Mouse (Mus musculus) midbrain, embryonic 12.5 days (tissue): ENCODE results near the gene Olfr1192-ps1. TPM values are rescaled to one million over a fixed set of nuclear protein-coding genes. Genes with fewer than 3 reads are reported as not detected.
"Not testable (repeated sequence)": the region's sequence is repeated elsewhere in the genome, so short reads cannot be mapped to it uniquely, and the experiment has no call there.

Experiments
- ATAC-seq: fragments of 200-750 bp; cut with Nextera tagmentation; 2 replicates; pipeline ENCODE4 v1.8.0; 2017; ENCODE audit warnings: low read depth, moderate TSS enrichment, moderate library complexity; ENCODE audit not compliant: low FRiP score
- H3K27ac ChIP-seq: fragments of 300-500 bp; sonication (generic); replicated peaks from 2 replicates; pipeline ENCODE4 v1.5.1; 2016; ENCODE audit warnings: mild to moderate bottlenecking
- H3K27me3 ChIP-seq: fragments of 300-500 bp; sonication (generic); 2 replicates; pipeline ENCODE4 v1.6.1; 2016; ENCODE audit warnings: mild to moderate bottlenecking
- H3K36me3 ChIP-seq: fragments of 300-500 bp; sonication (generic); 2 replicates; pipeline ENCODE4 v1.6.1; 2016
- H3K4me1 ChIP-seq: fragments of 300-500 bp; sonication (generic); 2 replicates; pipeline ENCODE4 v1.6.1; 2016
- H3K4me2 ChIP-seq: fragments of 300-500 bp; sonication (generic); replicated peaks from 2 replicates; pipeline ENCODE4 v1.6.1; 2016; ENCODE audit warnings: mild to moderate bottlenecking, moderate library complexity
- H3K4me3 ChIP-seq: fragments of 300-500 bp; sonication (generic); 2 replicates; pipeline ENCODE4 v1.5.1; 2016; ENCODE audit warnings: mild to moderate bottlenecking
- H3K9ac ChIP-seq: fragments of 300-500 bp; sonication (generic); replicated peaks from 2 replicates; pipeline ENCODE4 v1.6.1; 2016; ENCODE audit warnings: mild to moderate bottlenecking, moderate library complexity
- H3K9me3 ChIP-seq: fragments of 300-500 bp; sonication (generic); 2 replicates; pipeline ENCODE4 v1.6.1; 2016; ENCODE audit warnings: mild to moderate bottlenecking
- WGBS: fragments of 180-500 bp; shearing (Covaris S2); methylation state at CpG from one replicate; pipeline ENCODE4 v1.1.7; 2016; 5-methylcytosine and 5-hydroxymethylcytosine counted together
- polyA plus RNA-seq: library from polyadenylated mRNA; unstranded; fragments of >200 nt; fragmentation: Nextera tagmentation; extraction: Ambion mirVana; gene quantifications from 2 replicates; pipeline ENCODE4 v1.2.1, GENCODE M21; 2016

Gene Olfr1192-ps1
- polyA plus RNA-seq: not detected in 2 replicates

GRCm38 (mm10) chr2:88648209-88648608, at the start of gene Olfr1192-ps1:
TSS of gene Olfr1192-ps1 (plus strand) at chr2:88648509.
- Histone ChIP-seq H3K27me3 (no peaks in the 10 kb centered on the region), H3K27ac (no peak within 1 kb of the TSS), H3K4me2 (no peak within 1 kb of the TSS)

GRCm38 (mm10) chr2:88640242-88640641, 8.1 kb upstream of the Olfr1192-ps1 start, which contains the start of gene Olfr1191-ps1:
TSS of gene Olfr1191-ps1 (plus strand) at chr2:88640542.
- not testable (repeated sequence) for H3K4me1 ChIP-seq, H3K9ac ChIP-seq, H3K4me2 ChIP-seq, H3K4me3 ChIP-seq, H3K27me3 ChIP-seq, H3K36me3 ChIP-seq, H3K27ac ChIP-seq, H3K9me3 ChIP-seq, ATAC-seq
- 88% methylated on average over 1 of the region's 1 CpGs for WGBS

More at GRCm38 (mm10) chr2:88648209-88648608, at the start of gene Olfr1192-ps1:
- Histone ChIP-seq H3K4me1 (no peaks in the 10 kb centered on the region), H3K9me3 (no peaks in the 10 kb centered on the region), H3K36me3 (no peaks in the 10 kb centered on the region), H3K9ac (no peak within 1 kb of the TSS), H3K4me3 (no peak within 1 kb of the TSS)
- 47% methylated on average over 1 of the region's 1 CpGs for WGBS
- no peak for ATAC-seq

- not testable (repeated sequence) for H3K36me3 ChIP-seq, ATAC-seq, H3K4me3 ChIP-seq, H3K27ac ChIP-seq, H3K9ac ChIP-seq, H3K27me3 ChIP-seq, H3K4me2 ChIP-seq, H3K9me3 ChIP-seq, H3K4me1 ChIP-seq
Observed at GRCm38 (mm10) chr2:88675328-88675727, 27.0 kb downstream of the Olfr1192-ps1 start, which contains the start of gene Olfr1193. TSS of gene Olfr1193 (plus strand) at chr2:88675628.

GRCm38 (mm10) chr2:88689087-88689486, 40.8 kb downstream of the Olfr1192-ps1 start, which contains the start of gene Olfr1195:
TSS of gene Olfr1195 (minus strand) at chr2:88689187.
- Histone ChIP-seq H3K4me3 (no peak within 1 kb of the TSS), H3K4me1 (no peaks in the 10 kb centered on the region), H3K9me3 (no peaks in the 10 kb centered on the region), H3K4me2 (no peak within 1 kb of the TSS), H3K36me3 (no peaks in the 10 kb centered on the region), H3K27me3 (no peaks in the 10 kb centered on the region), H3K9ac (no peak within 1 kb of the TSS), H3K27ac (no peak within 1 kb of the TSS)
- ATAC-seq: no peak

- no peak for ATAC-seq
- Histone ChIP-seq H3K4me2 (no peak within 1 kb of the TSS), H3K27me3 (no peaks in the 10 kb centered on the region), H3K4me3 (no peak within 1 kb of the TSS), H3K4me1 (no peaks in the 10 kb centered on the region), H3K36me3 (no peaks in the 10 kb centered on the region), H3K9me3 (no peaks in the 10 kb centered on the region), H3K27ac (no peak within 1 kb of the TSS), H3K9ac (no peak within 1 kb of the TSS)
- WGBS: 87% methylated on average over 2 of the region's 2 CpGs
Observed at GRCm38 (mm10) chr2:88704497-88704896, 56.2 kb downstream of the Olfr1192-ps1 start, which contains the start of gene Olfr1196. TSS of gene Olfr1196 (minus strand) at chr2:88704597.

Other genes starting within 250 kb of the Olfr1192-ps1 start
- gene Olfr1179, start 242.1 kb upstream of the Olfr1192-ps1 start, polyA plus RNA-seq: not detected in 2 replicates
- not detected in 2 replicates for gene Olfr1180, start 229.4 kb upstream of the Olfr1192-ps1 start, polyA plus RNA-seq
- not detected in 2 replicates for gene Olfr1181, start 222.3 kb upstream of the Olfr1192-ps1 start, polyA plus RNA-seq
- not detected in 2 replicates for gene Gm13757, start 199.4 kb upstream of the Olfr1192-ps1 start, polyA plus RNA-seq
- not detected in 2 replicates for gene Olfr1183, start 193.6 kb upstream of the Olfr1192-ps1 start, polyA plus RNA-seq
- gene Olfr1184, start 164.9 kb upstream of the Olfr1192-ps1 start, polyA plus RNA-seq: not detected in 2 replicates
- gene Olfr1185-ps1, start 155.2 kb upstream of the Olfr1192-ps1 start, polyA plus RNA-seq: not detected in 2 replicates
- not detected in 2 replicates for gene Olfr1186, start 130.0 kb upstream of the Olfr1192-ps1 start, polyA plus RNA-seq
- gene Olfr1188, start 91.6 kb upstream of the Olfr1192-ps1 start, polyA plus RNA-seq: not detected in 2 replicates
- gene Olfr1189, start 62.1 kb upstream of the Olfr1192-ps1 start, polyA plus RNA-seq: not detected in 2 replicates
- not detected in 2 replicates for gene Olfr1191-ps1, start 8.0 kb upstream of the Olfr1192-ps1 start, polyA plus RNA-seq
- gene Olfr1193, start 27.1 kb downstream of the Olfr1192-ps1 start, polyA plus RNA-seq: not detected in 2 replicates
- not detected in 2 replicates for gene Olfr1195, start 40.7 kb downstream of the Olfr1192-ps1 start, polyA plus RNA-seq
- gene Olfr1196, start 56.1 kb downstream of the Olfr1192-ps1 start, polyA plus RNA-seq: not detected in 2 replicates
- gene Olfr1197, start 83.9 kb downstream of the Olfr1192-ps1 start, polyA plus RNA-seq: not detected in 2 replicates
- not detected in 2 replicates for gene Olfr1198, start 102.9 kb downstream of the Olfr1192-ps1 start, polyA plus RNA-seq
- gene Olfr1199, start 112.0 kb downstream of the Olfr1192-ps1 start, polyA plus RNA-seq: not detected in 2 replicates
- gene Olfr1200, start 122.0 kb downstream of the Olfr1192-ps1 start, polyA plus RNA-seq: not detected in 2 replicates
- not detected in 2 replicates for gene Olfr1201, start 144.5 kb downstream of the Olfr1192-ps1 start, polyA plus RNA-seq
- not detected in 2 replicates for gene Olfr1202, start 166.0 kb downstream of the Olfr1192-ps1 start, polyA plus RNA-seq
- not detected in 2 replicates for gene Olfr1205, start 181.2 kb downstream of the Olfr1192-ps1 start, polyA plus RNA-seq
- not detected in 2 replicates for gene Olfr1204, start 200.8 kb downstream of the Olfr1192-ps1 start, polyA plus RNA-seq
- not detected in 2 replicates for gene Olfr1206, start 214.7 kb downstream of the Olfr1192-ps1 start, polyA plus RNA-seq